Mouse (Mus musculus) telencephalon, adult 2 months (tissue): Measurements from ENCODE around the gene Myog.
"Not testable (repeated sequence)": the region's sequence is repeated elsewhere in the genome, so short reads cannot be mapped to it uniquely, and the experiment has no call there.

ENCODE experiments used
- DNase-seq: peaks from one replicate; pipeline ENCODE4 v3.0.0-alpha.2; 2011; ENCODE audit warnings: low read depth, low spot score

Gene Myog

DNA sequence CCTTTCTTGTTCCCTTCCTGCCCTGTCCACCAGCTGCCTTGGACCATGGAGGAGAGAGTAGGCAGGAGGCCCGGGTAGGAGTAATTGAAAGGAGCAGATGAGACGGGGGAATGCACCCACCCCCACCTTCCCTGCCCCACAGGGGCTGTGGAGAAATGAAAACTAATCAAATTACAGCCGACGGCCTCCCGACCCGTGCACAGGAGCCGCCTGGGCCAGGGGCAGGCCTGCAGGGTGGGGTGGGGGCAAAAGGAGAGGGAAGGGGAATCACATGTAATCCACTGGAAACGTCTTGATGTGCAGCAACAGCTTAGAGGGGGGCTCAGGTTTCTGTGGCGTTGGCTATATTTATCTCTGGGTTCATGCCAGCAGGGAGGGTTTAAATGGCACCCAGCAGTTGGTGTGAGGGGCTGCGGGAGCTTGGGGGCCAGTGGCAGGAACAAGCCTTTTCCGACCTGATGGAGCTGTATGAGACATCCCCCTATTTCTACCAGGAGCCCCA, at the start of gene Myog:
Gene Myog, plus strand, starts transcription at position 392 of the 502 bp plus-strand sequence.
- no peak for DNase-seq

DNA sequence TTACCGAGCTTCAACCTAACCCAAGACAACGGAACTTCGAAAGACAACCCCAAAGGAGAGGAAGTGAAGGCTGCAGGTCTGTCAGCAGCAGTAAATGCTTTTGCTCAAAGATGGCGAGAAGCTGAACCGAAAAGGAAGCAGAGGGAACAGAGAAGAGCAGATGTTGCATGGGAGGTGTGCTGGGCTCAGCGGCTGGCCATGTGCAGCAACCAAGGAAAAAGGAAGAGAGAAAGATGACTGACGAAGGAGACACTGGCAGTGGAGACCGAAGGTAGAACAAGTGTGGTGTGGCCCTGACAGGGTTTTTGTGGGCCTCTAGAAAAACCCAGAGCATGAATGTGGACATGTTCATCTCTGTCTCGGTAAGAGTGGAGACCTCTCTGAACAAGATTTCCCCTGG, 49.1 kb upstream of the Myog start:
- DNase-seq: no peak

- DNase-seq: no peak
These were observed 48.5 kb upstream of the Myog start for GRCm38 (mm10) chr1:134241298-134241697.

GRCm38 (mm10) chr1:134242286-134242685, 47.5 kb upstream of the Myog start:
- no peak for DNase-seq

- no peak for DNase-seq
These were observed 46.3 kb upstream of the Myog start for GRCm38 (mm10) chr1:134243505-134243904.

DNA sequence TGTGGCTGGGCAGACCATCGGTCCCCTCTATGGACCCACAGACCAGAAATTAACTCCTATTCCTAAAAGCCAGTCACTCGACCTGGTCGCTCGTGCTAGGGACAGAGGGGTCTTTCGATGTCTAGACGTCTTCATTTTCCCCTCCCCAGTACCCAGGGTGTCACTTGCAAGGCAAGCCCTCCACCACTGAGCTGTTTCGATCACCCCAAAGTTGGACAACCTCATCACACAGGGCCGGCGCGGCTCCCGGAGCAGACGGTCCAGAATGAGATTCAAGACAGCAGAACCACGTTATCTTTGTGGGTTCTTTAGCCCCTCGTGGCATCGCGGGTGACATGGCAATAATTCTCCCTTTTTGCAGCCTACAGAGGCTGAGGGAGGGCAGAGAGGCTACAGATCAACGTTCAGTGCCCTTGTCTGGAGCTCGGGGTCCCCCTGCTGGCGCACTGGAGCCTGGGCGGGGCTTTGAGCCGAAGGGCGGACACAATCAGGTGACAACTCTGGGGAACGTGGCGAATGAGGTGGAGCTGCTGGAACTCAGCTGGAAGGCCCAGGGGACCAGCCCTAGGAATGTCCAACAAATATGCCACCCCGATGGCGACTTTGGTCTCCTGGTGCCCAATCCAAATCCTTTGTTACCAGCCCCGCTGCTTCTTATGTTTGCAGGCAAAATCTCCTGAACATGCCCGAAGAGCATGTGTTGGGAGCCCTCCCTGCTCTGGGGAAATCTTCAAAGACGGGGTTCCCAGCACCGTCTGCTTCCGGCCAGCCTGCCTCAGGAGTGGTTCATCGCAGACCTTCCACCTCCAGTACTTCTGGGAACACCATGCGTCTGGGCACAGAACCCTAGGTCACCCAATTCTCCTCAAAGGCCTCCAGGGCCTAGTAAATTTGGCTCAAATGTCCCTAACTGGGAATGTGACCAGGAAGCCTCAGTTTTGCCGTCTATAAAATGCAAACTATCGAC, 45.6 kb upstream of the Myog start:
- DNase-seq: no peak

DNA sequence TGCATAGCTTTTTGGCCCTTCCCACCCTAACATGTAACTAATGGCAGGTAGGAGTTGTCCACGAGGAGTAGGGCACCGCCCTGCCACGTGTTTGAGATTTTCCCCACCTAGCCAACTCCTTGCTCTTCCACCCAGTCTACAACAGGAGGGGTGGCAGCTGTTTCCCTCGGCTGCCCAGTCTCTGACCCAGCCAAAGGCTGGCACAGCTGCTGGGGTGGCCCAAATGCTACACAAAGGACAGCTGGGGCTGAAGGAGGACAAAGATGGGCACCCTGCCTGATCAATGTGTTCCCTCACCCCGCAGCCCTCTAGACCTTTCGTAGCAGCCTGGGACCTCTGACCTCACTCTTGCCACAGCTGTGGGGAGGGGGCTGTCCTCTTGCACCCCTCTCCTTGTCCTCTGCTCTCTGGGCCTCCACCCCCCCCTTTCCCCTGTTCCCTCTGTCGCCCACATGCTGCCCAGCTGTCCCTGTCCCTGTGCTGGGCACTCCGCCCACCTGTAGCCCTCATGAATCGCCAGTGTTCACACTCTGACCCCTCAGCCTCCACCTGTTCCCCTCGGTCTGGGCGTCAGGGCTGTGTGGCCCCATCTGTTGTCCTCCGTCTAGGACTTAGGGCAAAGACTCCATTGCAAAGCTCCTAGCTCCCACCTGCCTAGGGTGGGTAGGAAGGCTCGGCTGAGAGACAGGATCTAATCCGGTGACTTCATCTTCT, 44.6 kb upstream of the Myog start:
- no peak for DNase-seq

DNA sequence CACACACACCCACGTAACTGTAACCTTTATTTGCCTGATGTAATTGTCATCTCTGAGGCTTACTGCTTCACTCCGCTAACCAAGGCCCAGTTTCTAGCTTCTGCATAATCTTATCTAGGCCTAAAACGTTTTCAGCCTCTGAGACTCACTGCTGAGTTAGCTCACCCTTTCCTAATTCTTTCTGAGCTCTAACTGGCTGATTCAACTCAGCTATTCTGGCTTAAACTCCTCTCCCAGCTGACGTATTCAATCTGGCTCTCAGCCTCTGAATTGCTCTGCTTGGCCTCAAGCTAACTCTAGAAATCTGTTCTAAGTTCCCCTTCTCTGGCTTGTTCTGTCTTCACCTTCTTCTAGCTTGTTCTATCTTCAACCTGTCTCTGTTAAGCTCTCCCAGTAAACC, 43.2 kb upstream of the Myog start:
- DNase-seq: no peak

DNA sequence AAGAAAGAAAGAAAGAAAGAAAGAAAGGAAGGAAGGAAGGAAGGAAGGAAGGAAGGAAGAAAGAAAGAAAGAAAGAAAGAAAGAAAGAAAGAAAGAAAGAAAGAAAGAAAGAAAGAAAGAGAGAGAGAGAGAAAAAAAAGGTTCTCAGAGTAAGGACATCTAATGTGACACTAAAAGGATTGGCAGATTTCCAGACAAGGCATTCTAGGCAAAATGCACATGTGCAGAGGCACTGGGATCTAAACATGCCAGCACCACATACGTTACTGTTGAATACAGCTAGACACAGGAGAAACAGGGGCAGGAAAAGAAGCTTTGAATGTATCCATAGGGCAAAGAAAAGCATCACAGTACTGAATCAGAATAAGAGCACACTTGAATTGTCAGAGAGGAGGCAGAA, 40.1 kb upstream of the Myog start:
- not testable (repeated sequence) for DNase-seq

- DNase-seq: no peak
These were observed 25.4 kb upstream of the Myog start for GRCm38 (mm10) chr1:134264341-134264740.

GRCm38 (mm10) chr1:134265797-134266196, 24.0 kb upstream of the Myog start:
- no peak for DNase-seq

GRCm38 (mm10) chr1:134270026-134270425, 19.8 kb upstream of the Myog start:
- DNase-seq: no peak

GRCm38 (mm10) chr1:134272754-134273250, 17.0 kb upstream of the Myog start:
- no peak for DNase-seq

GRCm38 (mm10) chr1:134273493-134274395, 16.0 kb upstream of the Myog start:
- peak; percentile 77 for DNase-seq

GRCm38 (mm10) chr1:134274483-134274920, 15.3 kb upstream of the Myog start:
- no peak for DNase-seq

DNA sequence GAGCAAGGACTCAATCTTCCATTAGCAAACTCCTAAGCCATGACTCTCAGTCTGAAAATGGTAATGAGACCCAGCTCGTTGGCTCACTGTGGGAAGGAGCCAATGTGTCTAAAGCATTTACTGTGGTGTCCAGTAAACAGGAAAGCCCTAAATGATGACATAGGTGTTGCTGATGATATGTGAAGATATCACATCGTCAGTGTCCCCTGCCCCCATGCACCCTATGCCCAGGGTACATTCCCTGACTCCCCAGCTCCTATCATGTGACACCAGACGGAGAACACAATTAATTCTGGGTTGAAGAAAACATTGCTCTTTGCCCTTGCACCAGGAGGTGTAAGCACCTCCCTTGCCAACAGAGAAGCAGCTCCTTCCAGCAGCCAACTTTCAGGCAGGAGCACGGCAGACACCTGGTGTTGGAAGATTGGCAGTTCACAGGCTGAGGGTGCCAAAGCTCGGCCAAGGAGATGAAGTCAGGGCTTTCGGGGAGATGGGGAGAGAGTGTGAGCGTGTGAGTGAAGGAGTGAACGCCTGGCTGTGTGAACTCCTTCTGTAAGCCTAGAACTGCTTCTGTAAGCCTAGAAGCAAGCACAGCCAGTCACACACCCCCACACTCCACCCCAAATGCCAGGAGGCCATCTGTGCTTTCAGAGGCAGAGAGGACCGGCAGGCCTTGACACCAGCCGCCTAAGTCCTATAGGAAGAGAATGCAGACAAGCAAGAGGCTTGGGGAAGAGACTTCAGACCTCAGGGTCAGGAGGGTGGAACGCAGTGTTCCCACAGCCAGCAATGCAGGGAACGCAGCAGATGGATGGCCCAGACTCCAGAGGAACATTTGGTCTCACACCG, 13.9 kb upstream of the Myog start:
- peak; percentile 48 for DNase-seq

- DNase-seq: no peak
These were observed 13.0 kb upstream of the Myog start for GRCm38 (mm10) chr1:134276823-134277222.

DNA sequence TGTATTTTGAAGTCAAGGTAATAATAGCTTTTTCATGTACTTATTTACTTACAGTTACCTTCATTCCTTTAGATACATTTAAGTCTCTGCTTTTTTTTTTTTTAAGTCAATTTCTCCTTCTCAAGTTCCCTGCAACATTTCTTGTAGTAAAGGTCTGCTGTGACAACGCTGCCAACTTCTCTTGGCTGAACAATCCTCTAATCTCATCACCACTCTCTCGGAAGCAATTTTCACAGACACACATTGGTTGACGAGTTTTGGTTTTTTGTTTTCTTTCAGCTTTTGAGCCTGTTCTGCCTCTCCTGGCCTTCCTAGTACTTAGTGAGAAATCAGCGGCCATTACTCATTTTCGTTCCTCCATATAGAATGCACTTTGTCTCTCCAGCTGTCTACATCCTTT, 9.6 kb upstream of the Myog start:
- no peak for DNase-seq

DNA sequence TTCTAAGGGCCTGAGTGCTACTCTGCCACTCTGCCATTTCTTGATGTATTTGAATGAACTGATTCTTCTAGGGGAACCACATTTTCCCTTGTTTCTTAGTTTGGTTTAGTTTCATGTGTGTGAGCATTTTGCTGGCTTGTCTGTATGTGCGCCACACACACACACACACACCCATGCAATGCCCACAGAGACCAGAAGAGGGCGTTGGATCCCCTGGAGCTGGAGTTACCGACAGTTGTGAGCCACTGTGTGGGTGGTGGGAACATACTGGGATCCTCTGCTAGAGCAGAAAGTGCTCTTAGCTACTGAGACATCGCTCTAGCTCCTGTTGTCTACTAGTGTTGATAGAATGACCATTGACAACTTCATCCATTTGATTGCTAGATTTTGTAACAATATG, 8.2 kb upstream of the Myog start:
- no peak for DNase-seq

GRCm38 (mm10) chr1:134282342-134282741, 7.4 kb upstream of the Myog start:
- no peak for DNase-seq
